In the genomic region with DNA sequence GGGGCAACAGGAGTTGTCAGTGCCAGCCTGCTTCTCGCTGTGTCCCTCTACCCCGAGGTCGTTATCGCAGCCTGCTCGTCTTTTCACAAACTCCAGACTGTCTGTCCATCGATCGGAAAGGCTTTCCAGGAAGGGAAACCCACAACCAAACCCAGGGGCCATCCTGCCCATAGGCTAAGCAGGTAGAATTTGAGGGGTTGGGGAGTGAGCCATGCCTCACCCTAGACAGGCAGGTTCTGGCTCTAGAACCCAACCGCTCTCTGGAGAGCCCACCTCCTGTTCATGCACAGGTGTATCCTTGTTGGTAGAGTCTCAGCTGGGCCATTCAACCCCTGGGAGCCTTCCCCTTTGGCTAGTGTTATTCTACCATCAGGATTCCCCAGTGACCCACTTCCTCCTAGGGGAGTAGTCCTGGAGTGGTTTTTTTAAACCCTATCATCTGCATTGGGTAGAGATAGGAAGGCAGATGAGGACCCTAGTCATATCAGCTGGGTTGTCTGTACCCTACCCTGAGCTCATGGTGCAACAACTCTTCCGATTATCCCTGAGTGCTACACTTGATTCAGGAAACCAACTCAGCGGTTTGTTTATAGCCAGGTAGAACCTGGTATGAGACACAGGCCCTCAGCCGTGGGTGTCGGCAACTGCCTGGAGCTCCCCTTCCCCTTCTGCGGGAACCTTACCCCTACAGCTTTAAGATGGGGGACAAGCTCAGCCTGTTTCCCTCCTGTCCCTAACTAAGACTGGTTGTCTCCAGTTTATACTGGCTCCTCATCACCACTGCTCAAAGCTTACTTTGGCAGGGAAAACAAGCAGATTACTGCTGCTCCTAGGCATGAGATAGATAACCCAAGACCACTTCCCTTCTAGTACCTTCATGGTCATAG, we compare ENCODE assay signal across 8 mouse cellular contexts. TPM values are rescaled to one million over a fixed set of nuclear protein-coding genes. Genes with fewer than 3 reads are reported as not detected.
A peak's percentile ranks its signal among the peaks of the same experiment; 100 is the strongest.
DNase-seq lines count a peak whose midpoint lies in the region; ATAC-seq and TF ChIP-seq lines count a peak whose summit lies in the region.

No protein-coding gene starts in this region.

- TF ChIP-seq POLR2A in limb, embryonic 14.5 days (IDR thresholded peaks at IDR 0.05; ENCODE audit: borderline replicate concordance, extremely low read depth, insufficient read depth, insufficient read length) = no peak
- no peak for TF ChIP-seq POLR2A in lung, adult 2 months (IDR thresholded peaks at IDR 0.05; ENCODE audit: borderline replicate concordance, extremely low read depth, low read depth, low read length)

- H3K27ac ChIP-seq in lung, embryonic 16.5 days (ENCODE audit: low read length) = no peak overlapping the region
- no peak overlapping the region for H3K27ac ChIP-seq in heart, embryonic 11.5 days (ENCODE audit: low read depth, low read length)
- H3K27ac ChIP-seq in limb, embryonic 14.5 days (replicated peaks; ENCODE audit: low read depth, low read length) = no peak overlapping the region
- no peak overlapping the region for H3K27ac ChIP-seq in stomach, embryonic 15.5 days

- DNase-seq in lung, postnatal 36 days = no peak
- DNase-seq in limb, embryonic 14.5 days (ENCODE audit: low spot score) = no peak
- no peak for DNase-seq in urinary bladder, postnatal 36 days (ENCODE audit: low spot score in 2 of 2)
- DNase-seq in left cerebral cortex, postnatal 10 days (ENCODE audit: extremely low spot score in 1 of 2, low spot score in 2 of 2) = no peak
- DNase-seq in lung, adult 2 months = no peak

- peak overlapping the region; percentile 22; the same call in 1 of the 2 replicates for H3K9ac ChIP-seq in lung, embryonic 16.5 days (ENCODE audit: low read length)
- no peak overlapping the region for H3K9ac ChIP-seq in heart, embryonic 11.5 days (ENCODE audit: low read depth, low read length)
- peak overlapping the region; percentile 38 for H3K9ac ChIP-seq in limb, embryonic 14.5 days (ENCODE audit: low read depth, low read length, severe bottlenecking)
- H3K9ac ChIP-seq in stomach, embryonic 15.5 days = no peak overlapping the region

- peaks cover 29% of the 10 kb centered on the region for H3K36me3 ChIP-seq in lung, embryonic 16.5 days (ENCODE audit: control insufficient read depth, insufficient read depth, low read length)
- H3K36me3 ChIP-seq in heart, embryonic 11.5 days (ENCODE audit: control insufficient read depth, insufficient read depth, low read length) = peaks cover 14% of the 10 kb centered on the region
- peaks cover 40% of the 10 kb centered on the region for H3K36me3 ChIP-seq in limb, embryonic 14.5 days (ENCODE audit: control insufficient read depth, insufficient read depth, low read length)
- H3K36me3 ChIP-seq in stomach, embryonic 15.5 days = peaks cover 22% of the 10 kb centered on the region

- H3K9me3 ChIP-seq in lung, embryonic 16.5 days (ENCODE audit: control insufficient read depth, low read length) = no peaks in the 10 kb centered on the region
- H3K9me3 ChIP-seq in heart, embryonic 11.5 days (replicated peaks; ENCODE audit: control insufficient read depth, low read length) = no peaks in the 10 kb centered on the region
- no peaks in the 10 kb centered on the region for H3K9me3 ChIP-seq in limb, embryonic 14.5 days (ENCODE audit: control insufficient read depth, low read length)
- no peaks in the 10 kb centered on the region for H3K9me3 ChIP-seq in stomach, embryonic 15.5 days

- peaks cover 10% of the 10 kb centered on the region for H3K4me1 ChIP-seq in lung, embryonic 16.5 days (replicated peaks; ENCODE audit: control insufficient read depth, insufficient read depth, low read length)
- H3K4me1 ChIP-seq in heart, embryonic 11.5 days (ENCODE audit: control insufficient read depth, insufficient read depth, low read length) = peaks cover 22% of the 10 kb centered on the region
- peaks cover 19% of the 10 kb centered on the region for H3K4me1 ChIP-seq in limb, embryonic 14.5 days (ENCODE audit: control insufficient read depth, insufficient read depth, low read length)
- H3K4me1 ChIP-seq in stomach, embryonic 15.5 days = peaks cover 21% of the 10 kb centered on the region
- H3K4me1 ChIP-seq in lung, adult 2 months (ENCODE audit: control insufficient read depth, insufficient read depth, low read length) = 0 out of 2 replicates have a peak, but pooled peaks cover 3% of the 10 kb centered on the region

- intact Hi-C loops in left cerebral cortex, postnatal 10 days (cut with DNase I) = loop anchor here (10.0 kb wide), 1 partner anchor 123 kb away; no protein-coding TSS in a partner anchor

- ATAC-seq in lung, embryonic 16.5 days (ENCODE audit: low read depth) = no peak
- ATAC-seq in heart, embryonic 11.5 days (replicated peaks; ENCODE audit: insufficient number of reproducible peaks, low FRiP score, low TSS enrichment) = no peak
- no peak for ATAC-seq in limb, embryonic 14.5 days (ENCODE audit: low FRiP score, low read depth)
- ATAC-seq in stomach, embryonic 15.5 days (ENCODE audit: insufficient read depth, low FRiP score, low read depth) = no peak

- no peaks in the 10 kb centered on the region for H3K27me3 ChIP-seq in lung, embryonic 16.5 days (ENCODE audit: control insufficient read depth, insufficient read depth, low read depth, low read length)
- H3K27me3 ChIP-seq in heart, embryonic 11.5 days (ENCODE audit: control insufficient read depth, insufficient read depth, low read length) = peaks cover 5% of the 10 kb centered on the region; the same call in 1 of the 2 replicates
- H3K27me3 ChIP-seq in limb, embryonic 14.5 days (ENCODE audit: control insufficient read depth, insufficient read depth, low read length) = 0 out of 2 replicates have a peak, but pooled peaks cover 5% of the 10 kb centered on the region
- no peaks in the 10 kb centered on the region for H3K27me3 ChIP-seq in stomach, embryonic 15.5 days (replicated peaks)

- no peak for TF ChIP-seq CTCF in lung, adult 2 months (IDR thresholded peaks at IDR 0.05; ENCODE audit: insufficient read depth, low read length)

- no peak overlapping the region for H3K4me3 ChIP-seq in lung, embryonic 16.5 days (ENCODE audit: low read length)
- peak overlapping the region; percentile 36 for H3K4me3 ChIP-seq in heart, embryonic 11.5 days (ENCODE audit: low read depth, low read length)
- peak overlapping the region; percentile 36 for H3K4me3 ChIP-seq in limb, embryonic 14.5 days (replicated peaks; ENCODE audit: low read length)
- H3K4me3 ChIP-seq in stomach, embryonic 15.5 days (replicated peaks) = peak overlapping the region; percentile 29
- H3K4me3 ChIP-seq in lung, adult 2 months (replicated peaks; ENCODE audit: extremely low read depth, low read depth, low read length) = no peak overlapping the region

- H3K4me2 ChIP-seq in lung, embryonic 16.5 days (ENCODE audit: low read depth, low read length) = peak overlapping the region; percentile 69
- H3K4me2 ChIP-seq in heart, embryonic 11.5 days = peak overlapping the region; percentile 81
- peak overlapping the region; percentile 77 for H3K4me2 ChIP-seq in limb, embryonic 14.5 days (replicated peaks; ENCODE audit: low read depth, low read length, severe bottlenecking)
- H3K4me2 ChIP-seq in stomach, embryonic 15.5 days = peak overlapping the region; percentile 71

- WGBS in lung, embryonic 16.5 days = 44% methylated on average over 13 of the region's 13 CpGs
- WGBS in heart, embryonic 11.5 days (ENCODE audit: insufficient replicate concordance) = 46% methylated on average over 13 of the region's 13 CpGs
- WGBS in limb, embryonic 14.5 days = 54% methylated on average over 13 of the region's 13 CpGs
- 43% methylated on average over 13 of the region's 13 CpGs for WGBS in stomach, embryonic 15.5 days
- WGBS in lung, adult 2 months = 41% methylated on average over 13 of the region's 13 CpGs

RNA-seq across cellular contexts. Expression of a gene that starts 3.6 kb away (rescaled TPM):
- polyA plus RNA-seq in lung, embryonic 16.5 days (2015; fragmentation: Nextera tagmentation; extraction: Ambion mirVana) = 110 and 116 TPM in 2 replicates
- 122 and 127 TPM in 2 replicates for polyA plus RNA-seq in heart, embryonic 11.5 days (2014; fragmentation: Nextera tagmentation; extraction: Ambion mirVana)
- 201 and 256 TPM in 2 replicates for polyA plus RNA-seq in limb, embryonic 14.5 days (2012; rRNA removed)
- polyA plus RNA-seq in limb, embryonic 14.5 days (2014; fragmentation: Nextera tagmentation; extraction: Ambion mirVana) = 191 and 214 TPM in 2 replicates
- polyA plus RNA-seq in stomach, embryonic 15.5 days (2015; fragmentation: Nextera tagmentation; extraction: Ambion mirVana) = 125 and 131 TPM in 2 replicates
- total RNA-seq in left cerebral cortex, postnatal 10 days (2021) = 100 to 1,000 TPM; 198 TPM
- 111 and 138 TPM in 2 replicates for polyA plus RNA-seq in lung, adult 2 months (2012; rRNA removed)

RNA-seq across cellular contexts. Expression of a gene that starts 13.5 kb away (rescaled TPM):
- polyA plus RNA-seq in lung, embryonic 16.5 days (2015; fragmentation: Nextera tagmentation; extraction: Ambion mirVana) = 1.6 and 1.7 TPM in 2 replicates
- 6.5 and 7.0 TPM in 2 replicates for polyA plus RNA-seq in heart, embryonic 11.5 days (2014; fragmentation: Nextera tagmentation; extraction: Ambion mirVana)
- polyA plus RNA-seq in limb, embryonic 14.5 days (2012; rRNA removed) = 0.23 and 0.40 TPM in 2 replicates
- 0.18 and 0.43 TPM in 2 replicates for polyA plus RNA-seq in limb, embryonic 14.5 days (2014; fragmentation: Nextera tagmentation; extraction: Ambion mirVana)
- polyA plus RNA-seq in stomach, embryonic 15.5 days (2015; fragmentation: Nextera tagmentation; extraction: Ambion mirVana) = 2.9 and 3.4 TPM in 2 replicates
- total RNA-seq in left cerebral cortex, postnatal 10 days (2021) = 10 to 100 TPM; 34.7 to 40.4 TPM
- polyA plus RNA-seq in lung, adult 2 months (2012; rRNA removed) = 2.3 and 2.7 TPM in 2 replicates

RNA-seq across cellular contexts. Expression of a gene that starts 22.3 kb away (rescaled TPM):
- 110 and 121 TPM in 2 replicates for polyA plus RNA-seq in lung, embryonic 16.5 days (2015; fragmentation: Nextera tagmentation; extraction: Ambion mirVana)
- 66.9 and 72.9 TPM in 2 replicates for polyA plus RNA-seq in heart, embryonic 11.5 days (2014; fragmentation: Nextera tagmentation; extraction: Ambion mirVana)
- polyA plus RNA-seq in limb, embryonic 14.5 days (2012; rRNA removed) = 59.0 and 64.7 TPM in 2 replicates
- polyA plus RNA-seq in limb, embryonic 14.5 days (2014; fragmentation: Nextera tagmentation; extraction: Ambion mirVana) = 71.8 and 79.6 TPM in 2 replicates
- polyA plus RNA-seq in stomach, embryonic 15.5 days (2015; fragmentation: Nextera tagmentation; extraction: Ambion mirVana) = 97.9 and 105 TPM in 2 replicates
- 10 to 100 TPM; 11.8 to 14.6 TPM for total RNA-seq in left cerebral cortex, postnatal 10 days (2021)
- polyA plus RNA-seq in lung, adult 2 months (2012; rRNA removed) = 43.1 and 51.6 TPM in 2 replicates

RNA-seq across cellular contexts. Expression of a gene that starts 30.0 kb away (rescaled TPM):
- 0.38 and 0.52 TPM in 2 replicates for polyA plus RNA-seq in lung, embryonic 16.5 days (2015; fragmentation: Nextera tagmentation; extraction: Ambion mirVana)
- polyA plus RNA-seq in heart, embryonic 11.5 days (2014; fragmentation: Nextera tagmentation; extraction: Ambion mirVana) = 0.26 and 0.39 TPM in 2 replicates
- 0.99 and 1.4 TPM in 2 replicates for polyA plus RNA-seq in limb, embryonic 14.5 days (2012; rRNA removed)
- polyA plus RNA-seq in limb, embryonic 14.5 days (2014; fragmentation: Nextera tagmentation; extraction: Ambion mirVana) = 0.23 and 0.40 TPM in 2 replicates
- polyA plus RNA-seq in stomach, embryonic 15.5 days (2015; fragmentation: Nextera tagmentation; extraction: Ambion mirVana) = 0.48 and 0.82 TPM in 2 replicates
- total RNA-seq in left cerebral cortex, postnatal 10 days (2021) = 10 to 100 TPM in 1 of 2 experiments, 1 to 10 TPM in 1; 6.9 to 19.4 TPM
- polyA plus RNA-seq in lung, adult 2 months (2012; rRNA removed) = 0.50 and 3.1 TPM in 2 replicates

Comparison
In these comparisons a context has a peak if more than half of its experiments do, and no peak if none do; other contexts are left out.
1. H3K4me3 ChIP-seq: peak in heart, embryonic 11.5 days (single experiment), limb, embryonic 14.5 days (single experiment) and stomach, embryonic 15.5 days (single experiment); none in lung, embryonic 16.5 days (single experiment) and lung, adult 2 months (single experiment).
2. H3K9ac ChIP-seq: peak in lung, embryonic 16.5 days (single experiment) and limb, embryonic 14.5 days (single experiment); none in heart, embryonic 11.5 days (single experiment) and stomach, embryonic 15.5 days (single experiment).
3. Peak in every context shown above with its lines, with median percentiles within 50 percentile points of each other: H3K4me2 ChIP-seq.